Mouse (Mus musculus): ENCODE measurements around the gene Rab31.

Gene Rab31

GRCm38 (mm10) chr17:65615678-65616077 lies 156.9 kb downstream of the Rab31 start:
- DNase-seq (ENCODE audit: low spot score), result no peak

DNA sequence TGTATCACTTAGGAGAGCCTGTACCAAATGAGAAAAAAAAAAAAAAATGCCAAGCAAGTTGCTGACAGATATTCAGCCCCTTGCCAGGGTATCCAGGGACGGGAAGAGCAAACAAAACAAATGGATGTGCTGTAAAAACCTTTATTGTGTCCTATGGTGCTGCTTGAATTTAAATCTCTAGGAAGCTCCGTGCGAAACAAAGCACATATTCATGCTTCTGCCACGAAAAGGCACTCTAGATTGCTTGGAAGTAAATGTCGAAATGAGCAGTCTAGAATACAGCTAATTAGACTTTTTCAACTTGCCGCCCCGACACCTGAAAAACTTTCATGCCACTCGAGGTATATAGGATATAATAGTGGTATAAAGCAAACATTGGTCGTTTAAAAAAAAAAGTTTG lies 158.1 kb downstream of the Rab31 start:
- DNase-seq (ENCODE audit: low spot score), result no peak

DNA sequence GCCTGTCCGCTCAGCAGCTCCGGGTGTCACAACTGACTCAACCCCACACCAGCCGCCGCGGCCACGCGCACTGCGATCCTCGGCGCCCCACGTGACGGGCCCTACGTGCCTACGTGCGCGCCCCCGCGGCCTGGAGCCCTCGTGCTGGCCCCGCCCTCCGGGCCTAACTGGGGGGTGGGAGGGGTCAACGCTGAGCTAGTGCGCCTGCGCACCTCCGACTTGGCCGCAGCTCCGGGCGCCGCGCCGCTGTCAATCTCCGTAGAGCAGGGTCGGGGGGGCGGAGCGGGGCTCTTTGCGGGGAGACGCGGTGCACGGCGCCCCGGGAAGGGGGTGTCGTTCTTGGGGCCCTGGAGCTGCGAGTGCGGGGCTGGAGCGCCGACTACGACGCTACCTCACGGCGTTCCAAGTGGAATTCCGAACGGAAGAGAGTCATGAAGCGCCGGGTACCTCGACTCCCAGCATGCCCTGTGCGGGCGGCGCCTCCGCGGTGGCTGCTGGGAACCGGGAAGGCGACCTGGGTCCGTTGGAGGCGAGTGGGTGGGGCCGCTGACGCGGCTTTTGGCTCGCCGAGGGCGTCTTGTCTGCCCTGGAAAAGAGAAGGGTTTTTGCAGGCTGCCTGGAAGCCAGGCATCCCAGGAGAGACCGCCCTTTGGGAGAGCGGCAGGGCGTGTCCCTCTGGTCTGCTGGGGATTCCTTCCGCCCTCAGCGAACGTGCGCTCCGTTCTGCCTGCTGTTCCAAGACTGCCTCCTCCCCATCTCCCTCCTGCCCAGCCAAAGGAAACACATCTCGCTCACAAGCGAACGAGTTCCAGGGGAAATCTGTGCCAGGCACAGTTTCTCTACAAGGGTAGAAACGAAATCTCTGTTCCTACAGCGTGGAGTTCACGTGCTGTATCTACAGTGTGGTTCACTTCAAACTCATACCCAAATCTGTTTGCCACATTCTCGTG lies 158.8 kb downstream of the Rab31 start, which contains the start of gene Vapa:
Gene Vapa, minus strand, starts transcription at position 93 of the 950 bp plus-strand sequence.
- DNase-seq (ENCODE audit: low spot score), result peak; percentile 85

- DNase-seq (ENCODE audit: low spot score), result no peak
Measured at GRCm38 (mm10) chr17:65613142-65613462, 159.4 kb downstream of the Rab31 start.

DNA sequence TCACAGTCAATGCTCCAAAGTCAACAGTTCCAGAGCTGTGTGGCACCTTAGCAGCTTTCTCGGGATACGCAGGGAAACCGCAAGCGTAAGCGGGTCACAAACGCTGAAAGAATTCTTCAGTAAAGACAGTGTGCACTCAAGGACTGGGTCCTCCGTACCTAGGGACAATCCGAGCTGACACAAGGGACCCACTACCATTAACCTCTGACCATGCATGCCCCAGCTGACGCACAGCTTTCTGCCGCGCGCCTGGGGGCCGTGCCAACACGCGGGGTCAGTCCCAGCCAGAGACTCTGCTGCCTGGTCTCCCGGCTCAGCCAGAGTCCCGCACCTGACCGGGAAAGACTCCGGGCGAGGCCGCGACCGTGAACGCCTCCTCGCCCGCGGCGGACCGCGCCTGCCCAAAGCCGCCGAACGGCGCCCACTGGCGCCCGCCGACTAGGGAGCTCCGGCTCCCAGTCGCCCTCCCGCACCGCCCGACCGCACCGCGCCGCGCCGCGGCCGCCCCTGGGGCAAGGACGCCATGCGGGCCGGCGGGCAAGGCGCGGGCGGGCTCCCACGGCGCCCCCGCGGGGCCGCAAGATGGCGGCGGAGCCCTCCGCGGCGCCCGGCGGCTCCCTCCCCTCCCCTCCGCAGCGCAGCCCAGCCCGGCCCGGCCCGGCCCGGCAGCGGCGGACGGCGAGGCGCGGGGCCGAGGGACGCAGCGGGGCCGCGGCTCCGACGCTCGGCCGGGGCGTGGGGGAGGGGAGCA lies 160.0 kb downstream of the Rab31 start:
- DNase-seq (ENCODE audit: low spot score), result no peak

DNA sequence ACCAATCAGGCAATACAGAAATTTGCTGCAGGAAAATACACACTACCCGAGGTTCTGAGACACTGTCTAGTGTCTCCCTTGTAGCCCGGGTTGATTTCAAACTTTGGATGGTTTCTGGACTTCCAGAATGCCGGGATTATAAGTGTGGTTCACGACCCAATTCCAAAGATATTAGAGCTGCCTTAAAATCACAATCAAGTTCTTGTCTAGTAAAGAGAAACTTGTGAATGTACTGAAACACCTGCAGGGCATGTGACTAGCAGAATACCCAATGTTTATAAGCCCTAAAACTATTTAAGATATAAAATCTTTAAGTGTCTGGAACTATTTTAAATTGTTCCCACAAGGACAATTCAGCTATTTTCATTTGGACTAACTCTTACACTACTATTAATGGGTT lies 160.8 kb downstream of the Rab31 start:
- DNase-seq (ENCODE audit: low spot score), result no peak

GRCm38 (mm10) chr17:65608743-65609142 lies 163.8 kb downstream of the Rab31 start:
- DNase-seq (ENCODE audit: low spot score), result no peak

- no peak for DNase-seq (ENCODE audit: low spot score)
Measured at GRCm38 (mm10) chr17:65608312-65608687, 164.3 kb downstream of the Rab31 start.

DNA sequence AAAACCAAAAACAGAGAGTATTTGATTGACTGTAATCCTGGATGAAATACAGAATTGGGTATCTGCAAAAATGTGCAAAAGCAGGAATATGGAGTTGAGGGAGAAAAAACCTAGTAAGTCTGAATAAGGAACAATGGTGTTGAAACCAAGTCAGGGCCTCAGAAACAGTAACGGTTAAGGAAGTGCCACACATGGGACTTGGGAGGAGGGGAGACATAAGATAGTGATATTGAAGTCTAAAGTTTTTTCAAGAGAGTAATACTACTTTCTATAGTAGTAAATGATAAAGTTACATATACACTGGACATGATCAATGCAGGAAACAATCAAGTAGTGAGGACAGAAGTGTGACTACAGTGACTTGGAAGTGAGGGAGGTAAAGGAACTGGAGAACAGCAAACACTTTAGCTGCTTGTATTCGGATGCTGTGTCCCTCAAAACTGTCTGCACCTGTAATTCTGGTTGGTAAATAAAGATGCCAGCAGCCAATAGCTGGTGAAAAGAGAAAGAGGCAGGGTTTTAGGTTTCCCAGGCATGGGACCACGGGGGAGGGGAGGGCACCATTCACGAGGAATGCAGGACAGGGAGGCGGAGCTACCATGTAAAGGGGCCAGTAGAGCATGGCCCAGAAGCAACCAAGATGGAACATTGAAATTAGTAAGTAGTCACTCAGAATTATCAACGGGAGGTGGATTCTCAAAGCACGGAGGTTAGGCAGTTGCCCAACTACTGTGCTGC lies 164.8 kb downstream of the Rab31 start:
- DNase-seq (ENCODE audit: low spot score), result no peak

DNA sequence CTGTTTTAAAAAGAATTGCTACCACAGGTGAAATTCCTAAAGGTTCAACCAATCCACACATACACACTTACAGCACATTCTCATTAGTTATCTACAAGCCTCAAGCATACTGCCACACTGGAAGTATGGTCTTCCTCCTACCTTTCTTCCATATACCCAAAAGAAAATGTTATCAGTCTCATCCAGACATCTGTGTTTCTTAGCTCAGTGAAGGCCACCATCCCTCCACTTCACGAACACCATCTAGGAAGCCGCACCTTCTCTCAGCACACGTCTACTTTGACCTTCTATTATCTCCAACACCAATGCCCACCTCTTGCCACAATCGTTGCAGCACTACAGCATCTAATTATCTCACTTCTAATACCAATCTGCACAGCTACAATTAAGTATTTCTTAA lies 166.5 kb downstream of the Rab31 start:
- DNase-seq (ENCODE audit: low spot score), result no peak

DNA sequence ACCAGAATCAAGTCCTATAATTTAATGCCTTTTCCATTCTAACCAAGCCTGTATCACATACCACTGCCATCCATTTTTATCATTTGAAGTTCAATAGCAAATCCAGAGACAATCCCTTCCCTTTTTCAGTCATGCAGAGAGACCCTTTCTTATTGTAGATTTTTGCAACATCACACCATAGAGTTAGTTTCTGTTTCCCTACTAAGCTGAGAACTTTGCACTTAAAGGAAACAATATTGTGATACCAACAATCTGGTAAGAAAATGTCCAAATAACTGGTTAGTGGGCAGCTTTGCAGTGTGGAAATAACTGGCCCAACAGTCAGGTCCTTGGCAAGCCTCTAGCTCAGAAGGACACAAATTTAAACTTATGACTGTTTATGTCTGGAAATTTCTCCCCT lies 167.7 kb downstream of the Rab31 start:
- DNase-seq (ENCODE audit: low spot score), result no peak

GRCm38 (mm10) chr17:65604315-65604714 lies 168.2 kb downstream of the Rab31 start:
- no peak for DNase-seq (ENCODE audit: low spot score)
